Mouse (Mus musculus) limb, embryonic 13.5 days (tissue): ENCODE data around the gene Cox7c. TPM values are rescaled to one million over a fixed set of nuclear protein-coding genes. Genes with fewer than 3 reads are reported as not detected.
A peak's percentile ranks its signal among the peaks of the same experiment; 100 is the strongest.
"Not testable (repeated sequence)": the region's sequence is repeated elsewhere in the genome, so short reads cannot be mapped to it uniquely, and the experiment has no call there.

Source experiments
- ATAC-seq: fragments of 200-750 bp; cut with Nextera tagmentation; 2 replicates; pipeline ENCODE4 v1.8.0; 2017; ENCODE audit warnings: low read depth, moderate number of reproducible peaks, moderate TSS enrichment; ENCODE audit not compliant: low FRiP score
- H3K27ac ChIP-seq: fragments of 300-500 bp; sonication (generic); 2 replicates; pipeline ENCODE4 v1.5.1; 2015; ENCODE audit warnings: inconsistent platforms, mild to moderate bottlenecking, moderate library complexity
- H3K27me3 ChIP-seq: fragments of 300-500 bp; sonication (generic); 2 replicates; pipeline ENCODE4 v1.6.1; 2015; ENCODE audit warnings: mild to moderate bottlenecking, inconsistent platforms
- H3K36me3 ChIP-seq: fragments of 300-500 bp; sonication (generic); 2 replicates; pipeline ENCODE4 v1.6.1; 2015; ENCODE audit warnings: inconsistent platforms, mild to moderate bottlenecking, moderate library complexity
- H3K4me1 ChIP-seq: fragments of 300-500 bp; sonication (generic); 2 replicates; pipeline ENCODE4 v1.6.1; 2015; ENCODE audit warnings: inconsistent platforms
- H3K4me2 ChIP-seq: fragments of 300-500 bp; sonication (generic); replicated peaks from 2 replicates; pipeline ENCODE4 v1.6.1; 2015; ENCODE audit warnings: inconsistent platforms, mild to moderate bottlenecking, moderate library complexity
- H3K4me3 ChIP-seq: fragments of 300-500 bp; sonication (generic); 2 replicates; pipeline ENCODE4 v1.5.1; 2015; ENCODE audit warnings: moderate library complexity, mild to moderate bottlenecking, inconsistent platforms
- H3K9ac ChIP-seq: fragments of 300-500 bp; sonication (generic); 2 replicates; pipeline ENCODE4 v1.6.1; 2015; ENCODE audit warnings: mild to moderate bottlenecking, inconsistent platforms
- H3K9me3 ChIP-seq: fragments of 300-500 bp; sonication (generic); 2 replicates; pipeline ENCODE4 v1.6.1; 2016; ENCODE audit warnings: inconsistent platforms
- WGBS: fragments of 180-500 bp; shearing (Covaris S2); methylation state at CpG from one replicate; pipeline ENCODE4 v1.1.7; 2015; 5-methylcytosine and 5-hydroxymethylcytosine counted together
- polyA plus RNA-seq: library from polyadenylated mRNA; unstranded; fragments of >200 nt; fragmentation: Nextera tagmentation; extraction: Ambion mirVana; gene quantifications from 2 replicates; pipeline ENCODE4 v1.2.1, GENCODE M21; 2015

Cox7c gene
- 663 and 667 TPM in 2 replicates for polyA plus RNA-seq

GRCm38 (mm10) chr13:86046254-86046951, at the start of gene Cox7c:
Gene Cox7c, minus strand, starts transcription at chr13:86046904.
- WGBS: under 1% methylated on average over 51 of the region's 51 CpGs
- Histone ChIP-seq H3K4me2 (peak within 1 kb of the TSS; percentile 67), H3K4me1 (no peaks in the 10 kb centered on the region), H3K9ac (peak within 1 kb of the TSS; percentile 99), H3K27me3 (no peaks in the 10 kb centered on the region), H3K36me3 (peaks cover 16% of the 10 kb centered on the region), H3K4me3 (peak within 1 kb of the TSS; percentile 93), H3K9me3 (no peaks in the 10 kb centered on the region), H3K27ac (peak within 1 kb of the TSS; percentile 92)
- ATAC-seq: peak; percentile 98

DNA sequence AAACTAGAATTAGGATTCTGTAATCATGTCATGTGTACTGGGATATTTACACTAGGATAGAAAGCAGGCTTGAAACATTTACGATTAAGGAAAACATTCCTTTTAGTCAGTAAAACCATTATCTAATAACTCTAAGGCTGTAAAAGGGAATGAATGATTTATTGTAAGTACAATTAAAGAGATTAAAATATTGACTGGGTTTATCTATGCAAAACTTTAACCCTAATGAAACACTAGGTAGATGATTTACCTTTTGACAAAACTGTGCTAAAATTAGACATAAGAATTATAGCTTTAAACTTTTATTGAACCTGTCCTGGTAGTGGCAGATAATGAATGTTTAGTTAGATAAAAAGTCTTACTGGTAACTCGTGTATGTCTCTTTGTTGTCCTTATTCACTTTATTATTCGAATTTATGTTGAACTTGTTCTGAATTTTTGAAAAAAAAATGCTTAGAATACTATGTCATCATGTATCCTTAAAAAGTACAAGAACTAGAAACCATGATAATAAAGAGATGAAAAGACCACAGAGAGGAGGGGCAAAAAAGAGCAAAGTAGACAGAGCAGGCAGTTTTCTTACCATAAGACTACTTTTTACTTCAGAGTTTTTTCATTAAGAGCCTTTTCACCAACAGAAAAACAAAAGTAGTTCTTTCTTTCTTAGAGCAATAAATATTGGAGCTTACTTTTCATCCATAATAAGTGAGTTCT, 21.5 kb upstream of the Cox7c start:
- no peaks in the 10 kb centered on the region for H3K9me3 ChIP-seq
- no peak overlapping the region for H3K27ac ChIP-seq
- H3K36me3 ChIP-seq: no peaks in the 10 kb centered on the region
- H3K9ac ChIP-seq: no peak overlapping the region
- no peaks in the 10 kb centered on the region for H3K27me3 ChIP-seq
- 52% methylated on average over 3 of the region's 3 CpGs for WGBS
- no peak overlapping the region for H3K4me2 ChIP-seq
- no peak for ATAC-seq
- H3K4me3 ChIP-seq: no peak overlapping the region
- no peaks in the 10 kb centered on the region for H3K4me1 ChIP-seq

GRCm38 (mm10) chr13:86067508-86067907, 20.8 kb upstream of the Cox7c start:
- H3K9ac ChIP-seq: no peak overlapping the region
- H3K27me3 ChIP-seq: no peaks in the 10 kb centered on the region
- ATAC-seq: no peak
- no peaks in the 10 kb centered on the region for H3K9me3 ChIP-seq
- H3K36me3 ChIP-seq: no peaks in the 10 kb centered on the region
- no peak overlapping the region for H3K4me2 ChIP-seq
- no peak overlapping the region for H3K27ac ChIP-seq
- no peak overlapping the region for H3K4me3 ChIP-seq
- no peaks in the 10 kb centered on the region for H3K4me1 ChIP-seq

DNA sequence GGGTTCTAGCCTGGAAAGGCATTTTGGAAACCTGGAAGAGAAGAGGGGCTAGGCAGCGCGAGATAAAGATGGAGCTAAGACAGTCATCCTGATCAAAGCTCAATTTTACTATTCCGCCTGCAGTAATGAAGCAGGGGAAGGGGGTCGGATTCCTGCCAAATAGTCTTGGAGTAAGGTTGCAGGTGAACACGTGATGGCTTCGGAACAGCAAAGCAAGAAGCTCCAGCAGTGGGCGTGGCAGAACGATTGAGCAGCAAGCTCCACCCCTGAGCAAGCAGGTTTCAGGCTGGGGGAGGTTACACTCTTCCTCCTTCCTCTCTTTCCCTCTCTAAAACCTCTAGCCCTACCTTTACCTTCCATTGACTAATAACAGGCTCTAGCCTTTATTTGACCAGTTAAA, 7.4 kb upstream of the Cox7c start:
- H3K27ac ChIP-seq, H3K4me3 ChIP-seq, H3K36me3 ChIP-seq, H3K4me2 ChIP-seq, ATAC-seq, H3K9me3 ChIP-seq, H3K27me3 ChIP-seq, H3K9ac ChIP-seq, H3K4me1 ChIP-seq: not testable (repeated sequence)
- WGBS: 30% methylated on average over 8 of the region's 8 CpGs

DNA sequence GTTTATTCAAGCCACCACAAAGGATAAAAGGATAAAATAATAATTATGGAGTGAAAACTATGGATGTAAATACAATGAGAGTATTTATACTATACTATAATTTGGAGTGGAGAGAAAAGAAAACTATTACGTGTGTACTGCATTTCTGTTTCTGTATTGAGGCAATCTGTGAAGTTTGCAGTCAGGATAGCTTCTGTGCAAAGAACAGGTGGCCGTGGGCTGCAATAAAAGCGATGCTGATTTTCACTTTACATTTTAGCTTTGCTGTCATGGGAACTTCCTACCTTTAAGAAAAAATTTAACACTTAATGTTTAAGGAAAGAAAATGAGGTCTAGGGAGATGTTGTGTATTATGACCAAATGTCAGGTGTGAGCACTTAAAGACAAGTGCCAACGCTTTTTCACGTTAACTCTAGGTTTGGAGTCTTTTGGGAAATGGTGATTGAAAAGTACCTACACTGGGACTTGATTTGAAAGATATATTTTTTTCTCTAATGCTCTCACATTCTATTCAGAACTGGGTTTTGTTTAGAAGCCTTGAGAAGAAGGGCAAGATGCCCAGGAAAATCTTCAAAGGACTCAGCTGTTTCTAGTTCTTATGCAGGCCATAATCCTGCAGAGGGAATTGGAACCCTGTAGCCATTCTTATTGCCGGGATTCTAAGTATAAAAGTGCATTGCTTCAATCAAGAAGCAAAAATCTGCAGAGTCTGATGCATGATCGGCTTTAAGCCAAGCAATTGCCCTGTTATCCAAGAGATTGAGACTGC, 41.6 kb downstream of the Cox7c start:
- ATAC-seq: no peak
- no peaks in the 10 kb centered on the region for H3K27me3 ChIP-seq

More for the DNA sequence above, 41.6 kb downstream of the Cox7c start:
- H3K27ac ChIP-seq: no peak overlapping the region
- H3K9me3 ChIP-seq: no peaks in the 10 kb centered on the region
- H3K4me2 ChIP-seq: no peak overlapping the region
- no peak overlapping the region for H3K4me3 ChIP-seq
- no peaks in the 10 kb centered on the region for H3K36me3 ChIP-seq
- 67% methylated on average over 7 of the region's 7 CpGs for WGBS
- no peaks in the 10 kb centered on the region for H3K4me1 ChIP-seq
- no peak overlapping the region for H3K9ac ChIP-seq
